Mouse (Mus musculus): Measurements from ENCODE around the gene Dhx30. TPM values are rescaled to one million over a fixed set of nuclear protein-coding genes. Genes with fewer than 3 reads are reported as not detected.

Dhx30 gene
- polyA plus RNA-seq, 1 experiment from 2014 or later = 117 TPM

GRCm38 (mm10) chr9:110054781-110055180 lies 62.8 kb downstream of the Dhx30 start:
- no peak overlapping the region for H3K4me2 ChIP-seq
- no peak overlapping the region for H3K9ac ChIP-seq
- H3K4me1 ChIP-seq = 0 out of 2 replicates have a peak, but pooled peaks cover 3% of the 10 kb centered on the region
- no peak overlapping the region for H3K27ac ChIP-seq
- H3K27me3 ChIP-seq = no peaks in the 10 kb centered on the region
- WGBS = 75% methylated on average over 3 of the region's 3 CpGs
- H3K36me3 ChIP-seq = no peaks in the 10 kb centered on the region
- H3K4me3 ChIP-seq = no peak overlapping the region
- no peaks in the 10 kb centered on the region for H3K9me3 ChIP-seq
- no peak for ATAC-seq (ENCODE audit: insufficient number of reproducible peaks, low FRiP score, low TSS enrichment, low read depth)

- ATAC-seq (ENCODE audit: insufficient number of reproducible peaks, low FRiP score, low TSS enrichment, low read depth) = no peak
- Histone ChIP-seq H3K27me3 (no peaks in the 10 kb centered on the region), H3K9ac (no peak overlapping the region), H3K9me3 (no peaks in the 10 kb centered on the region), H3K36me3 (no peaks in the 10 kb centered on the region), H3K4me2 (no peak overlapping the region), H3K27ac (no peak overlapping the region), H3K4me1 (0 out of 2 replicates have a peak, but pooled peaks cover 3% of the 10 kb centered on the region), H3K4me3 (no peak overlapping the region)
- whole genome bisulfite sequencing = 86% methylated on average over 2 of the region's 2 CpGs
Observed at GRCm38 (mm10) chr9:110054080-110054421, 63.6 kb downstream of the Dhx30 start.

- H3K9me3 ChIP-seq = no peaks in the 10 kb centered on the region
- no peak overlapping the region for H3K9ac ChIP-seq
- H3K4me2 ChIP-seq = no peak overlapping the region
- 0 out of 2 replicates have a peak, but pooled peaks cover 3% of the 10 kb centered on the region for H3K4me1 ChIP-seq
- H3K27me3 ChIP-seq = no peaks in the 10 kb centered on the region
- H3K36me3 ChIP-seq = no peaks in the 10 kb centered on the region
- H3K27ac ChIP-seq = no peak overlapping the region
- no peak overlapping the region for H3K4me3 ChIP-seq
- no peak for ATAC-seq (ENCODE audit: insufficient number of reproducible peaks, low FRiP score, low TSS enrichment, low read depth)
- WGBS = 61% methylated on average over 8 of the region's 8 CpGs
Observed at GRCm38 (mm10) chr9:110053305-110054079, 64.1 kb downstream of the Dhx30 start.

GRCm38 (mm10) chr9:110052951-110053304 lies 64.7 kb downstream of the Dhx30 start:
- Histone ChIP-seq H3K4me3 (no peak overlapping the region), H3K27me3 (no peaks in the 10 kb centered on the region), H3K9ac (no peak overlapping the region), H3K36me3 (no peaks in the 10 kb centered on the region), H3K4me2 (no peak overlapping the region), H3K4me1 (0 out of 2 replicates have a peak, but pooled peaks cover 3% of the 10 kb centered on the region), H3K9me3 (no peaks in the 10 kb centered on the region), H3K27ac (no peak overlapping the region)
- WGBS = 80% methylated on average over 4 of the region's 4 CpGs
- no peak for ATAC-seq (ENCODE audit: insufficient number of reproducible peaks, low FRiP score, low TSS enrichment, low read depth)

- H3K27ac ChIP-seq = no peak overlapping the region
- 64% methylated on average over 23 of the region's 23 CpGs for WGBS
- no peak overlapping the region for H3K9ac ChIP-seq
- no peak for ATAC-seq (ENCODE audit: insufficient number of reproducible peaks, low FRiP score, low TSS enrichment, low read depth)
- 0 out of 2 replicates have a peak, but pooled peaks cover 3% of the 10 kb centered on the region for H3K4me1 ChIP-seq
- no peaks in the 10 kb centered on the region for H3K27me3 ChIP-seq
- H3K9me3 ChIP-seq = no peaks in the 10 kb centered on the region
- H3K4me2 ChIP-seq = no peak overlapping the region
- no peaks in the 10 kb centered on the region for H3K36me3 ChIP-seq
- no peak overlapping the region for H3K4me3 ChIP-seq
Observed at GRCm38 (mm10) chr9:110051869-110052661, 65.6 kb downstream of the Dhx30 start.

- Histone ChIP-seq H3K36me3 (no peaks in the 10 kb centered on the region), H3K4me1 (0 out of 2 replicates have a peak, but pooled peaks cover 3% of the 10 kb centered on the region), H3K9ac (no peak overlapping the region), H3K27me3 (no peaks in the 10 kb centered on the region), H3K4me2 (no peak overlapping the region), H3K4me3 (no peak overlapping the region), H3K9me3 (no peaks in the 10 kb centered on the region), H3K27ac (no peak overlapping the region)
- ATAC-seq (ENCODE audit: insufficient number of reproducible peaks, low FRiP score, low TSS enrichment, low read depth) = no peak
Observed at GRCm38 (mm10) chr9:110051184-110051583, 66.4 kb downstream of the Dhx30 start.

GRCm38 (mm10) chr9:110047857-110048256 lies 69.8 kb downstream of the Dhx30 start:
- H3K27ac ChIP-seq = no peak overlapping the region
- no peak overlapping the region for H3K4me3 ChIP-seq
- no peak overlapping the region for H3K4me2 ChIP-seq
- H3K27me3 ChIP-seq = no peaks in the 10 kb centered on the region
- H3K9ac ChIP-seq = no peak overlapping the region
- 34% methylated on average over 3 of the region's 3 CpGs for WGBS
- 0 out of 2 replicates have a peak, but pooled peaks cover 3% of the 10 kb centered on the region for H3K4me1 ChIP-seq
- H3K36me3 ChIP-seq = peaks cover 4% of the 10 kb centered on the region; the same call in 1 of the 2 replicates
- ATAC-seq (ENCODE audit: insufficient number of reproducible peaks, low FRiP score, low TSS enrichment, low read depth) = no peak
- H3K9me3 ChIP-seq = no peaks in the 10 kb centered on the region

GRCm38 (mm10) chr9:110047260-110047659 lies 70.4 kb downstream of the Dhx30 start:
- no peak for ATAC-seq (ENCODE audit: insufficient number of reproducible peaks, low FRiP score, low TSS enrichment, low read depth)

GRCm38 (mm10) chr9:110045763-110046377 lies 71.8 kb downstream of the Dhx30 start:
- Histone ChIP-seq H3K9ac (no peak overlapping the region), H3K27me3 (no peaks in the 10 kb centered on the region), H3K9me3 (no peaks in the 10 kb centered on the region), H3K4me2 (no peak overlapping the region), H3K4me3 (no peak overlapping the region), H3K4me1 (no peaks in the 10 kb centered on the region), H3K36me3 (peaks cover 10% of the 10 kb centered on the region), H3K27ac (no peak overlapping the region)
- ATAC-seq (ENCODE audit: insufficient number of reproducible peaks, low FRiP score, low TSS enrichment, low read depth) = no peak

More at GRCm38 (mm10) chr9:110047260-110047659, 70.4 kb downstream of the Dhx30 start:
- no peak overlapping the region for H3K4me3 ChIP-seq
- no peak overlapping the region for H3K9ac ChIP-seq
- no peaks in the 10 kb centered on the region for H3K27me3 ChIP-seq
- peaks cover 5% of the 10 kb centered on the region; the same call in 1 of the 2 replicates for H3K36me3 ChIP-seq
- H3K4me1 ChIP-seq = 0 out of 2 replicates have a peak, but pooled peaks cover 3% of the 10 kb centered on the region
- H3K27ac ChIP-seq = no peak overlapping the region
- H3K4me2 ChIP-seq = no peak overlapping the region
- H3K9me3 ChIP-seq = no peaks in the 10 kb centered on the region

GRCm38 (mm10) chr9:110044373-110044772 lies 73.3 kb downstream of the Dhx30 start:
- no peaks in the 10 kb centered on the region for H3K27me3 ChIP-seq
- H3K4me1 ChIP-seq = no peaks in the 10 kb centered on the region
- H3K4me3 ChIP-seq = no peak overlapping the region
- WGBS = 89% methylated on average over 4 of the region's 4 CpGs
- H3K27ac ChIP-seq = no peak overlapping the region
- ATAC-seq (ENCODE audit: insufficient number of reproducible peaks, low FRiP score, low TSS enrichment, low read depth) = no peak
- H3K4me2 ChIP-seq = no peak overlapping the region
- no peak overlapping the region for H3K9ac ChIP-seq
- H3K36me3 ChIP-seq = peaks cover 20% of the 10 kb centered on the region
- no peaks in the 10 kb centered on the region for H3K9me3 ChIP-seq

- no peaks in the 10 kb centered on the region for H3K4me1 ChIP-seq
- ATAC-seq (ENCODE audit: insufficient number of reproducible peaks, low FRiP score, low TSS enrichment, low read depth) = no peak
- no peaks in the 10 kb centered on the region for H3K27me3 ChIP-seq
- H3K27ac ChIP-seq = no peak overlapping the region
- H3K9ac ChIP-seq = no peak overlapping the region
- no peaks in the 10 kb centered on the region for H3K9me3 ChIP-seq
- 93% methylated on average over 2 of the region's 2 CpGs for WGBS
- H3K4me3 ChIP-seq = no peak overlapping the region
- H3K36me3 ChIP-seq = peaks cover 67% of the 10 kb centered on the region
- no peak overlapping the region for H3K4me2 ChIP-seq
Observed at GRCm38 (mm10) chr9:110038485-110038884, 79.1 kb downstream of the Dhx30 start.

- ATAC-seq (ENCODE audit: insufficient number of reproducible peaks, low FRiP score, low TSS enrichment, low read depth) = no peak
- H3K4me2 ChIP-seq = no peak overlapping the region
- no peak overlapping the region for H3K27ac ChIP-seq
- H3K36me3 ChIP-seq = peaks cover 64% of the 10 kb centered on the region
- no peaks in the 10 kb centered on the region for H3K9me3 ChIP-seq
- H3K9ac ChIP-seq = no peak overlapping the region
- WGBS = 78% methylated on average over 8 of the region's 8 CpGs
- no peaks in the 10 kb centered on the region for H3K27me3 ChIP-seq
- no peaks in the 10 kb centered on the region for H3K4me1 ChIP-seq
- H3K4me3 ChIP-seq = no peak overlapping the region
Observed at GRCm38 (mm10) chr9:110037895-110038294, 79.7 kb downstream of the Dhx30 start.
